Mouse (Mus musculus) hindbrain, embryonic 10.5 days (tissue): ENCODE data around the gene Ajm1. TPM values are rescaled to one million over a fixed set of nuclear protein-coding genes. Genes with fewer than 3 reads are reported as not detected.

Experiments
- polyA plus RNA-seq: library from polyadenylated mRNA; unstranded; fragments of >200 nt; fragmentation: Nextera tagmentation; extraction: Ambion mirVana; gene quantifications from 2 replicates; pipeline ENCODE4 v1.2.1, GENCODE M21; 2016

Gene Ajm1
- polyA plus RNA-seq, 1 experiment from 2014 or later, result 0.44 TPM

Other genes with a start within 250 kb of the Ajm1 start
- gene Man1b1, start 249.4 kb downstream of the Ajm1 start, polyA plus RNA-seq, result 57.4 and 58.7 TPM in 2 replicates
- 21.1 and 21.8 TPM in 2 replicates for gene Dpp7, start 225.4 kb downstream of the Ajm1 start, polyA plus RNA-seq
- 7.4 and 10.1 TPM in 2 replicates for gene Uap1l1, start 216.1 kb downstream of the Ajm1 start, polyA plus RNA-seq
- gene Sapcd2, start 209.4 kb downstream of the Ajm1 start, polyA plus RNA-seq, result 71.6 and 75.1 TPM in 2 replicates
- gene Entpd2, start 185.9 kb downstream of the Ajm1 start, polyA plus RNA-seq, result 0.31 TPM in 1 of 2 replicates, not detected in the other
- gene Npdc1, start 182.4 kb downstream of the Ajm1 start, polyA plus RNA-seq, result 75.1 and 155 TPM in 2 replicates
- not detected in 2 replicates for gene Fut7, start 158.5 kb downstream of the Ajm1 start, polyA plus RNA-seq
- 5.7 and 5.9 TPM in 2 replicates for gene Abca2, start 153.1 kb downstream of the Ajm1 start, polyA plus RNA-seq
- gene Clic3, start 124.9 kb downstream of the Ajm1 start, polyA plus RNA-seq, result 0.90 and 1.2 TPM in 2 replicates
- 17.0 and 31.3 TPM in 2 replicates for gene Paxx, start 120.7 kb downstream of the Ajm1 start, polyA plus RNA-seq
- gene Ptgds, start 111.7 kb downstream of the Ajm1 start, polyA plus RNA-seq, result 0.49 and 1.7 TPM in 2 replicates
- not detected in 2 replicates for gene Lcn12, start 87.8 kb downstream of the Ajm1 start, polyA plus RNA-seq
- 88.3 and 109 TPM in 2 replicates for gene Fbxw5, start 81.0 kb downstream of the Ajm1 start, polyA plus RNA-seq
- gene C8g, start 80.0 kb downstream of the Ajm1 start, polyA plus RNA-seq, result 5.8 and 6.0 TPM in 2 replicates
- 38.2 and 40.1 TPM in 2 replicates for gene Traf2, start 34.8 kb downstream of the Ajm1 start, polyA plus RNA-seq
- gene Edf1, start 23.9 kb downstream of the Ajm1 start, polyA plus RNA-seq, result 376 and 388 TPM in 2 replicates
- gene Mamdc4, start 6.9 kb downstream of the Ajm1 start, polyA plus RNA-seq, result 1.4 and 3.8 TPM in 2 replicates
- 163 and 189 TPM in 2 replicates for gene Phpt1, start 6.5 kb downstream of the Ajm1 start, polyA plus RNA-seq
- gene Rabl6, start 26.8 kb upstream of the Ajm1 start, polyA plus RNA-seq, result 75.5 and 80.0 TPM in 2 replicates
- gene Ccdc183, start 35.9 kb upstream of the Ajm1 start, polyA plus RNA-seq, result 0.17 and 0.18 TPM in 2 replicates
- gene Tmem141, start 40.2 kb upstream of the Ajm1 start, polyA plus RNA-seq, result 17.4 and 18.3 TPM in 2 replicates
- 1.00 and 1.2 TPM in 2 replicates for gene Fcna, start 46.3 kb upstream of the Ajm1 start, polyA plus RNA-seq
- gene Lcn8, start 71.4 kb upstream of the Ajm1 start, polyA plus RNA-seq, result not detected in 2 replicates
- not detected in 2 replicates for gene Lcn5, start 76.2 kb upstream of the Ajm1 start, polyA plus RNA-seq
- gene Lcn6, start 95.0 kb upstream of the Ajm1 start, polyA plus RNA-seq, result not detected in 2 replicates
- not detected in 2 replicates for gene Lcn10, start 101.0 kb upstream of the Ajm1 start, polyA plus RNA-seq
- gene Obp2a, start 118.3 kb upstream of the Ajm1 start, polyA plus RNA-seq, result not detected in 2 replicates
- gene Bmyc, start 125.0 kb upstream of the Ajm1 start, polyA plus RNA-seq, result 77.9 and 86.1 TPM in 2 replicates
- gene Obp2b, start 155.3 kb upstream of the Ajm1 start, polyA plus RNA-seq, result not detected in 2 replicates
- gene Lcn3, start 183.8 kb upstream of the Ajm1 start, polyA plus RNA-seq, result not detected in 2 replicates
- gene Lcn11, start 195.3 kb upstream of the Ajm1 start, polyA plus RNA-seq, result not detected in 2 replicates
- not detected in 2 replicates for gene Gm13539, start 200.5 kb upstream of the Ajm1 start, polyA plus RNA-seq
- not detected in 2 replicates for gene Glt6d1, start 234.1 kb upstream of the Ajm1 start, polyA plus RNA-seq
- gene Lcn9, start 241.4 kb upstream of the Ajm1 start, polyA plus RNA-seq, result not detected in 2 replicates